Mouse (Mus musculus): ENCODE results near the gene Abcg1. TPM values are rescaled to one million over a fixed set of nuclear protein-coding genes. Genes with fewer than 3 reads are reported as not detected.
A peak's percentile ranks its signal among the peaks of the same experiment; 100 is the strongest.

The Abcg1 gene
- polyA plus RNA-seq, 1 experiment: 0.86 TPM

GRCm38 (mm10) chr17:31136821-31137220 is 79.3 kb downstream of the Abcg1 start:
- Histone ChIP-seq H3K4me1 (ENCODE audit: control insufficient read depth, insufficient read depth, low read length) (no peaks in the 10 kb centered on the region), H3K27ac (ENCODE audit: insufficient read depth, low read length) (no peak overlapping the region), H3K4me3 (ENCODE audit: insufficient read depth, low read length) (no peak overlapping the region)
- TF ChIP-seq POLR2A (IDR thresholded peaks at IDR 0.05; ENCODE audit: low read depth, low read length): no peak
- no peak for TF ChIP-seq CTCF (IDR thresholded peaks at IDR 0.05; ENCODE audit: borderline replicate concordance, insufficient read depth, low read length)

- Histone ChIP-seq H3K4me1 (ENCODE audit: control insufficient read depth, insufficient read depth, low read length) (no peaks in the 10 kb centered on the region), H3K27ac (ENCODE audit: insufficient read depth, low read length) (no peak overlapping the region), H3K4me3 (ENCODE audit: insufficient read depth, low read length) (no peak overlapping the region)
- peak; percentile 60 for TF ChIP-seq CTCF (IDR thresholded peaks at IDR 0.05; ENCODE audit: borderline replicate concordance, insufficient read depth, low read length)
- no peak for TF ChIP-seq POLR2A (IDR thresholded peaks at IDR 0.05; ENCODE audit: low read depth, low read length)
Observed at GRCm38 (mm10) chr17:31138398-31138797, 80.9 kb downstream of the Abcg1 start.

- no peaks in the 10 kb centered on the region for H3K4me1 ChIP-seq (ENCODE audit: control insufficient read depth, insufficient read depth, low read length)
- no peak overlapping the region for H3K4me3 ChIP-seq (ENCODE audit: insufficient read depth, low read length)
- no peak overlapping the region for H3K27ac ChIP-seq (ENCODE audit: insufficient read depth, low read length)
- TF ChIP-seq CTCF (IDR thresholded peaks at IDR 0.05; ENCODE audit: borderline replicate concordance, insufficient read depth, low read length): no peak
- no peak for TF ChIP-seq POLR2A (IDR thresholded peaks at IDR 0.05; ENCODE audit: low read depth, low read length)
Observed at GRCm38 (mm10) chr17:31142116-31142515, 84.6 kb downstream of the Abcg1 start.

GRCm38 (mm10) chr17:31144040-31145037 is 86.9 kb downstream of the Abcg1 start, which contains the start of gene Tff2:
Tff2 (minus strand) TSS chr17:31144282.
- no peaks in the 10 kb centered on the region for H3K4me1 ChIP-seq (ENCODE audit: control insufficient read depth, insufficient read depth, low read length)
- no peak for TF ChIP-seq CTCF (IDR thresholded peaks at IDR 0.05; ENCODE audit: borderline replicate concordance, insufficient read depth, low read length)

DNA sequence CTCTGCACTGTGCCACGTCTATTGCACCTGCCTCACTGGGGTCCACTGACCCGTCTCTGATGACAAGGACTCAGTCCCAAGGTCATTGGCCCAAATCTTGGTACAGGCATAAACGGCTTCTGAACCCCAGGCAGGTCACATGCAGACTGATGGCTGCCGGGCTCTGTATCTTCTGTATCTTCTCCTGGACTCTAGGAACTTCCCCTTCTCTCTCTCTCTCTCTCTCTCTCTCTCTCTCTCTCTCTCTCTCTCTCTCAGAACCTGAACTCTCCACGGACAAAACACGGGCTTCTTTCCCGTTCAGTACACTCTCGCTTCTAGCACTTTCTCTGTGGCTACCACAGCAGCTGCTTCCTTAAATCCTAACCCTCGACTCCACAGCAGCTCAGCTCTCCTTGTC is 88.5 kb downstream of the Abcg1 start:
- Histone ChIP-seq H3K4me3 (ENCODE audit: insufficient read depth, low read length) (no peak overlapping the region), H3K27ac (ENCODE audit: insufficient read depth, low read length) (no peak overlapping the region), H3K4me1 (ENCODE audit: control insufficient read depth, insufficient read depth, low read length) (no peaks in the 10 kb centered on the region)
- TF ChIP-seq POLR2A (IDR thresholded peaks at IDR 0.05; ENCODE audit: low read depth, low read length) (no peak), CTCF (IDR thresholded peaks at IDR 0.05; ENCODE audit: borderline replicate concordance, insufficient read depth, low read length) (no peak)

More at GRCm38 (mm10) chr17:31144040-31145037, 86.9 kb downstream of the Abcg1 start, which contains the start of gene Tff2:
- H3K4me3 ChIP-seq (ENCODE audit: insufficient read depth, low read length): no peak within 1 kb of the TSS
- no peak within 1 kb of the TSS for H3K27ac ChIP-seq (ENCODE audit: insufficient read depth, low read length)

DNA sequence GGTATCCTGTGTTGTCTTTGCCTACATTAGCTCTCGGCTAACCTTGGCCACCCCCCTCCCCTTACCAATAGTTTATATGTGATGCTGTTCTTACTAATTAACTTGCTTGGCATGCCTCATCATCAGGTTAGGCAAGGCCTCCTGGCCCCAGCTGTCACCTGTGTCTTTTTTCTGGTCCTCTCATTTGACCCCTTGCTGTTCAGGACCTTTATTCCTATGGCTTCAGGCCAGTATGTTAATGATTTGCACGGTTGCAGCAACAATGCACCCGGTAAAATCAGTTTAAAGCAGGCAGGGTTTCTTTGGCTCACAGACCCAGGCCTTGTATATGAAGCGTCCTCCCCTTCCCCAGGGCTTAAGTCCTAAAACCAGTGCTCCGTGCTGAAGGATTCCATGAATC is 95.0 kb downstream of the Abcg1 start:
- Histone ChIP-seq H3K4me3 (ENCODE audit: insufficient read depth, low read length) (no peak overlapping the region), H3K27ac (ENCODE audit: insufficient read depth, low read length) (no peak overlapping the region), H3K4me1 (ENCODE audit: control insufficient read depth, insufficient read depth, low read length) (no peaks in the 10 kb centered on the region)
- TF ChIP-seq CTCF (IDR thresholded peaks at IDR 0.05; ENCODE audit: borderline replicate concordance, insufficient read depth, low read length): no peak
- no peak for TF ChIP-seq POLR2A (IDR thresholded peaks at IDR 0.05; ENCODE audit: low read depth, low read length)

DNA sequence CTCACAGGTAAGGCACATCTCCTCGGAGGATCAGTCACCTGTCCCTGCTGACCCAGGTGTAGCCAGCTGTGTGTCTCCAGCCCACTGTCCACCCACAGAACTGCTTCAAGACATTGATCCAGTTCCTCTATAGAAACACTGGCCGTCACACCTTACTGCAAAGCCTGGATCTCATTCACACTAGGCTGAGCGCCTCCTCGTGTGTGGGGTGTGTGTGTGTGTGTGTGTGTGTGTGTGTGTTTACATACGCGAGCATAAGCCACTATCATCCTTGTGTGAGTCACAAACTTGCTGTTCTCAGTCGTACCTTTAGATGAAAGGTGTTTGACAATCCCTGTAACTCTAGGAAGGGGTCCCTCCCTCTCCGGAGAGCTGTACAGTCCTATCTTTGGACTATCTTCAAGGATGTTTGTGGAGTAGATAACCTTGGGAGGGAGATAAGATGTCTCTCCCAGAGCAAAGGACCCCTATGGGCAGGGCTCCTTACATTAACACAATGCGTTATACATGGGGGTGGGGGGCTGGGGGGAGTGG is 95.6 kb downstream of the Abcg1 start:
- Histone ChIP-seq H3K4me3 (ENCODE audit: insufficient read depth, low read length) (no peak overlapping the region), H3K27ac (ENCODE audit: insufficient read depth, low read length) (no peak overlapping the region), H3K4me1 (ENCODE audit: control insufficient read depth, insufficient read depth, low read length) (no peaks in the 10 kb centered on the region)
- TF ChIP-seq POLR2A (IDR thresholded peaks at IDR 0.05; ENCODE audit: low read depth, low read length) (no peak), CTCF (IDR thresholded peaks at IDR 0.05; ENCODE audit: borderline replicate concordance, insufficient read depth, low read length) (no peak)

- no peaks in the 10 kb centered on the region for H3K4me1 ChIP-seq (ENCODE audit: control insufficient read depth, insufficient read depth, low read length)
- no peak for TF ChIP-seq CTCF (IDR thresholded peaks at IDR 0.05; ENCODE audit: borderline replicate concordance, insufficient read depth, low read length)
- TF ChIP-seq POLR2A (IDR thresholded peaks at IDR 0.05; ENCODE audit: low read depth, low read length): no peak
- no peak overlapping the region for H3K4me3 ChIP-seq (ENCODE audit: insufficient read depth, low read length)
- no peak overlapping the region for H3K27ac ChIP-seq (ENCODE audit: insufficient read depth, low read length)
Observed at GRCm38 (mm10) chr17:31153785-31154184, 96.3 kb downstream of the Abcg1 start.

DNA sequence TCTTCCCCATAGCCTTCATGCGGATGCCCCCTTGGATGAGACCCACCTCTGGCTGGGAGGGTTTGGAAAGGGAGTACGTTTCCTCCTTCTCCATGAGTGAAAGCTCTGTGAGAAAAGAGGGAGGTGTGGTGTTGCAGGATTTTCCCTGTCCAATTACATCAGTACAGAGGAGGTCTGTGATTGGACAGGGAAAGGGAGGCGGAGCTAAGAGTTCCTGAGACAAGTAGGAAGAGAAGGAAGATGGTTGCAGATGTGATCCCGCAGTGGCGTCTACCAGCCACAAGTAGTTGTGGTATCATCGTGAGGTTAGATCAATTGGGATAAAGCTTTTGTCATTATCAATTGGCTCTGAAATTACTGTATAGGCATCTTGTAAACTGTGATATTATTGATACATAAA is 100.4 kb downstream of the Abcg1 start:
- H3K4me1 ChIP-seq (ENCODE audit: control insufficient read depth, insufficient read depth, low read length): no peaks in the 10 kb centered on the region
- TF ChIP-seq POLR2A (IDR thresholded peaks at IDR 0.05; ENCODE audit: low read depth, low read length): no peak
- H3K4me3 ChIP-seq (ENCODE audit: insufficient read depth, low read length): no peak overlapping the region
- H3K27ac ChIP-seq (ENCODE audit: insufficient read depth, low read length): no peak overlapping the region

- Histone ChIP-seq H3K4me3 (ENCODE audit: insufficient read depth, low read length) (no peak overlapping the region), H3K4me1 (ENCODE audit: control insufficient read depth, insufficient read depth, low read length) (no peaks in the 10 kb centered on the region), H3K27ac (ENCODE audit: insufficient read depth, low read length) (no peak overlapping the region)
- TF ChIP-seq POLR2A (IDR thresholded peaks at IDR 0.05; ENCODE audit: low read depth, low read length) (no peak), CTCF (IDR thresholded peaks at IDR 0.05; ENCODE audit: borderline replicate concordance, insufficient read depth, low read length) (no peak)
Observed at GRCm38 (mm10) chr17:31160291-31160690, 102.8 kb downstream of the Abcg1 start.
